Mouse (Mus musculus) neural tube, embryonic 11.5 days (tissue): Measurements from ENCODE around the gene Etl4. TPM values are rescaled to one million over a fixed set of nuclear protein-coding genes. Genes with fewer than 3 reads are reported as not detected.

Source experiments
- ATAC-seq: fragments of 200-750 bp; cut with Nextera tagmentation; 2 replicates; pipeline ENCODE4 v1.8.0; 2017; ENCODE audit warnings: moderate number of reproducible peaks, mild to moderate bottlenecking, moderate TSS enrichment, moderate library complexity; ENCODE audit not compliant: insufficient read depth, low FRiP score, low TSS enrichment
- DNase-seq: peaks from one replicate; pipeline ENCODE4 v3.0.0-alpha.2; 2015; ENCODE audit warnings: low spot score
- H3K27ac ChIP-seq: fragments of 300-500 bp; sonication (generic); 2 replicates; pipeline ENCODE4 v1.5.1; 2014; ENCODE audit warnings: low read depth, mild to moderate bottlenecking, low read length
- H3K27me3 ChIP-seq: fragments of 300-500 bp; sonication (generic); 2 replicates; pipeline ENCODE4 v1.6.1; 2014; ENCODE audit warnings: mild to moderate bottlenecking, low read length, mixed read lengths; ENCODE audit not compliant: control insufficient read depth, insufficient read depth
- H3K36me3 ChIP-seq: fragments of 300-500 bp; sonication (generic); 2 replicates; pipeline ENCODE4 v1.6.1; 2014; ENCODE audit warnings: mild to moderate bottlenecking, low read length, moderate library complexity, mixed read lengths; ENCODE audit not compliant: control insufficient read depth, insufficient read depth
- H3K4me1 ChIP-seq: fragments of 300-500 bp; sonication (generic); 2 replicates; pipeline ENCODE4 v1.6.1; 2014; ENCODE audit warnings: low read length, mixed read lengths; ENCODE audit not compliant: control insufficient read depth, insufficient read depth
- H3K4me2 ChIP-seq: fragments of 300-500 bp; sonication (generic); 2 replicates; pipeline ENCODE4 v1.6.1; 2014; ENCODE audit warnings: low read depth, mild to moderate bottlenecking, moderate library complexity
- H3K4me3 ChIP-seq: fragments of 300-500 bp; sonication (generic); 2 replicates; pipeline ENCODE4 v1.5.1; 2014; ENCODE audit warnings: low read depth, low read length
- H3K9ac ChIP-seq: fragments of 300-500 bp; sonication (generic); 2 replicates; pipeline ENCODE4 v1.6.1; 2014; ENCODE audit warnings: mild to moderate bottlenecking, low read length
- H3K9me3 ChIP-seq: fragments of 300-500 bp; sonication (generic); 2 replicates; pipeline ENCODE4 v1.6.1; 2016; ENCODE audit warnings: low read length; ENCODE audit not compliant: control insufficient read depth
- WGBS: fragments of 180-500 bp; shearing (Covaris S2); extraction: QIAGEN DNeasy Blood & Tissue Kit; methylation state at CpG from one replicate; pipeline ENCODE4 v1.1.7; 2014; 5-methylcytosine and 5-hydroxymethylcytosine counted together
- polyA plus RNA-seq: library from polyadenylated mRNA; unstranded; fragments of >200 nt; fragmentation: Nextera tagmentation; extraction: Ambion mirVana; gene quantifications from 2 replicates; pipeline ENCODE4 v1.2.1, GENCODE M21; 2014

The Etl4 gene
- polyA plus RNA-seq, 1 experiment from 2014 or later, result 19.9 TPM

DNA sequence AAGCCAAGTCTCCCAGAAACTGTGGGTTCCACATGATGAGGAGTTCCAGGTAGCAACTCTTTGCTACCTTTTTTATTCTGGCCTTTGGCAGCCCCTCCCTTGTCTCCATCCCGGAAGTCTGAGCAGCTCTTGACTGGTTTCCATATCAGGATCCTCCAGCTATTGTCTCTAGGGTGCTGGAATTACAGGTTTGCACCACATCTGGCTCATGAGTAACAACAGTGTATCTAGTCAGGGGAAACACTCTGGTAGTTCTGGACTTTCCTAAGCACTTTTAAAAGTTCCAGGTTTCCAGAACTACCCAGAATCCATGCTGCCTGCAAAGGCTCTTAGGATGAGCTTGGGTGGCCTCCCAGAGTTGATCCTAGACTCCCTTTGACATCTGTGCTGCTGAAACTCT is 640.4 kb downstream of the Etl4 start:
- Histone ChIP-seq H3K9ac (no peak overlapping the region), H3K9me3 (no peaks in the 10 kb centered on the region), H3K4me2 (no peak overlapping the region), H3K4me3 (no peak overlapping the region), H3K27ac (no peak overlapping the region), H3K36me3 (no peaks in the 10 kb centered on the region), H3K4me1 (peaks cover 12% of the 10 kb centered on the region), H3K27me3 (no peaks in the 10 kb centered on the region)
- DNase-seq (no peak), ATAC-seq (no peak)
- WGBS, result 75% methylated on average over 1 of the region's 1 CpGs

DNA sequence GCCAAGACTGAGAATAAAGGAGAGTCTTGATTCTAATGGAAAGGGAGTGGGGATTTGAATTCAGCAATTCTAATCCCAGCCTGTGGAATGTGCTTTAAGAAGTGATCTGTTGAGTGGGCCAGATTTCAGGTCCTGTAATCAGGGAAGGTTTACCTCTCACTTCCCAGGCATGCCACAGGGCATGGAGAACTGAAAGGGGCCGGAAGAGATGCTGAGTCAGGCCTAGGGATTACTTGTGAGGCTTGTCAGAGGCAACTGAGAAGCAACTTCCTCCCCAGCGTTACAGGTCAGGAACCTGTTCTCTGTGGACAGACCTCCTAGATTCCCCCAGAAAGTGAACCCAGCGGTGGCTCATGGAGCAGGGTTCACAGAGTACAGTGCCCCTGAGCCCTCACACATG is 646.1 kb downstream of the Etl4 start:
- no peaks in the 10 kb centered on the region for H3K27me3 ChIP-seq
- no peak for DNase-seq

DNA sequence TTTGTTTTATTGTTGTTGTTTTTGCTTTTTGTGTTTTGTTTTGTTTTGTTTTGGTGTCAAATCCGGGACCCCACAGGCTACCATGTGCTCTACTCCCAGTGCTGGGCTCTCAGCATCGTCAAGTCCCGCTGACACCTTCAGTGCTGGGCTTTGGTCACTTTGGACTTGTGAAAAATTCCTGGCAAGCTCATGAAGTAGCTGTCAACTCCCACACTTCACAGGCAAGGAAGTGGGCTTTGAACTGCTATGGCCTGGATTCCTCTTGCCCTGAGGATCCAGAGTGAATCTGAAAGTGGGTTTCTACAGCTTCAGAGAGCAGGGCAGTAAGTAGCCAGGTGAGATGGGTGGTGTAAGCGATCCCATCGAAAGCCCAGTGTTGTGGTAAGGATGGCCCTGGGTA is 649.5 kb downstream of the Etl4 start:
- H3K36me3 ChIP-seq, result no peaks in the 10 kb centered on the region
- no peaks in the 10 kb centered on the region for H3K27me3 ChIP-seq
- 70% methylated on average over 5 of the region's 5 CpGs for WGBS
- ATAC-seq (no peak), DNase-seq (no peak)
- H3K4me2 ChIP-seq, result no peak overlapping the region
- H3K4me1 ChIP-seq, result no peaks in the 10 kb centered on the region
- no peaks in the 10 kb centered on the region for H3K9me3 ChIP-seq
- H3K9ac ChIP-seq, result no peak overlapping the region
- no peak overlapping the region for H3K27ac ChIP-seq
- no peak overlapping the region for H3K4me3 ChIP-seq

More for the DNA sequence above, 646.1 kb downstream of the Etl4 start:
- Histone ChIP-seq H3K4me2 (no peak overlapping the region), H3K9me3 (no peaks in the 10 kb centered on the region), H3K36me3 (no peaks in the 10 kb centered on the region), H3K4me3 (no peak overlapping the region), H3K9ac (no peak overlapping the region), H3K27ac (no peak overlapping the region), H3K4me1 (no peaks in the 10 kb centered on the region)
- ATAC-seq, result no peak
- 83% methylated on average over 3 of the region's 3 CpGs for WGBS

DNA sequence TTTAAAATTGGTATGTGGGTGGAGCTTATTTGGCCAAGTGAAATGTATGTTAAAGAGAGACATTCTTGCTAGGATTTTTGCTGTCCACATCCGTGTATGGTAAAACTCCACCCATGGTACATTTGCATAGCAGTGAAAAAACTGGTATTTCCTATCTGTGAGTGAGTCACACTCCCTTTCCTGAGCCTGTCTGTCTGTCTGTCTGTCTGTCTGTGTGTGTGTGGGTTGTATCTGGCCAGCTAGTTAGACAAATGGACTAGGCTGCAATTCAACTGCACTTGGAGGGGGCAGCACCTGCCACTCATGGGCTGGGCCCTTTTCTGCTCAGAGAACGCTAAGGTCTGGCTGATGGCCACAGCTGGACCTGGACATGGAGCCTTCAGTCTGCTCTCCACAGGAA is 650.1 kb downstream of the Etl4 start:
- Histone ChIP-seq H3K36me3 (no peaks in the 10 kb centered on the region), H3K27ac (no peak overlapping the region), H3K27me3 (no peaks in the 10 kb centered on the region), H3K4me1 (no peaks in the 10 kb centered on the region), H3K9ac (no peak overlapping the region), H3K9me3 (no peaks in the 10 kb centered on the region), H3K4me2 (no peak overlapping the region), H3K4me3 (no peak overlapping the region)
- ATAC-seq (no peak), DNase-seq (no peak)
- WGBS, result 44% methylated on average over 2 of the region's 2 CpGs

DNA sequence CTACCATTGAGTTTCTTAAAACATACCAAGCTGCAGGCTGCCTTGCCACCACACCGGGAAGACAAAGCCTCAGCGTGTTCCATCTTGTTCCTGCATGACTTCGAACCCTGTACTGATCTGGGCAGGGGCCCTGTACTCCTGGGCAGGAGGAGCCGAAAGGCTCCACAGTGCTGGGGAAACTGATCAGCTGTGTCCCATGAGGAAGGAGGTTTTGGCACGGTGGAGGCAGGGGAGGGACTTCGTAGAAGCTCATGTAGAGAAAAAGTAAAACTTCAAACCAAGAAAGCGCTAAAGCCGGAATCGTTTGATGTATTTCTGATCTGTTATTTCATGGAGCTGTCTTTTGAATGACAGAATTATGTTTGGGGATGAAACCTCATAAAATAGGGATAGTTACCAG is 651.0 kb downstream of the Etl4 start:
- no peaks in the 10 kb centered on the region for H3K4me1 ChIP-seq
- no peak overlapping the region for H3K27ac ChIP-seq
- no peaks in the 10 kb centered on the region for H3K27me3 ChIP-seq
- no peak overlapping the region for H3K4me3 ChIP-seq
- H3K9me3 ChIP-seq, result no peaks in the 10 kb centered on the region
- WGBS, result 94% methylated on average over 9 of the region's 9 CpGs
- H3K9ac ChIP-seq, result no peak overlapping the region
- no peak overlapping the region for H3K4me2 ChIP-seq
- no peaks in the 10 kb centered on the region for H3K36me3 ChIP-seq
- ATAC-seq, result no peak
- no peak for DNase-seq

DNA sequence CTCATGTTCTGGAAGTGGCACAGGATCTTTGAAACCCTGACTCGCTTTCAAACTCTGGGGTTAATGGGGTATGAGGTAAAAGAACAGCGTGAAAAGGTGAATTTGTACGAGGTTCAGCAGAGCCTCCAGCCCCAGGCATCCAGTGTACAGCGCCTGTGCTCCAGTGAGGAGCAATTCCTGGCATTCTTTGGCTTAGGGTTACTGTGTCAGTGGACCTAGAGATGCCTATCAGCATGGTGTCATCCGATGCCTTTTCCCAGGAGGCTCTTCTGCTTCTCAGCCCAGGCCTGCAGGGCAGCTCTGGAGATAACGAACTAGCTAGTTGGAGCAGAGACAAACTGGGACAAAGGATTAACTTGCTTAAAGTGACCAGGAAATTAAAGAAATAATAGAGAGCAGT is 653.5 kb downstream of the Etl4 start:
- no peak overlapping the region for H3K4me3 ChIP-seq
- H3K4me2 ChIP-seq, result no peak overlapping the region
- no peaks in the 10 kb centered on the region for H3K4me1 ChIP-seq
- DNase-seq (no peak), ATAC-seq (no peak)
- 44% methylated on average over 6 of the region's 6 CpGs for WGBS
- H3K36me3 ChIP-seq, result no peaks in the 10 kb centered on the region
- no peaks in the 10 kb centered on the region for H3K27me3 ChIP-seq
- no peak overlapping the region for H3K9ac ChIP-seq
- no peaks in the 10 kb centered on the region for H3K9me3 ChIP-seq
- no peak overlapping the region for H3K27ac ChIP-seq

DNA sequence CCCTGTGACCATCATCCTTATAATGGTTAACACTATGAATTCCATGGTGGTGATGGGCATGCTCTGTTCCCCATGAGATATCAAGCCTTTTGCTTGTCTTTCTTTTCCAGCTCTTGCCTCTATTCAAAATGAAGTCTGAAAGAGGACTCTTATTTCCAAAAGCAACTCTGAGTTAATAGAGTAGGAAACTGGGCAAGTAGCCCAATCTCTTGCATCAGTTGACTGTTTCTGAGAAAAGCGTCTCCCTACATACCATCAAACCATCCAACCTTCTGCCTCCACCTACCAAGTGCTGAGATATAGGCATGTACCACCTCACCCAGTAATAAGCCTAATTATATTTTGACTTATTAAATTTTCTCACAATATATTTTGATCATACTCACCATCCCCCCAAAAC is 658.9 kb downstream of the Etl4 start:
- 94% methylated on average over 1 of the region's 1 CpGs for WGBS
- Histone ChIP-seq H3K4me1 (no peaks in the 10 kb centered on the region), H3K9ac (no peak overlapping the region), H3K9me3 (no peaks in the 10 kb centered on the region), H3K27me3 (no peaks in the 10 kb centered on the region), H3K36me3 (no peaks in the 10 kb centered on the region), H3K27ac (no peak overlapping the region), H3K4me2 (no peak overlapping the region), H3K4me3 (no peak overlapping the region)
- ATAC-seq (no peak), DNase-seq (no peak)

DNA sequence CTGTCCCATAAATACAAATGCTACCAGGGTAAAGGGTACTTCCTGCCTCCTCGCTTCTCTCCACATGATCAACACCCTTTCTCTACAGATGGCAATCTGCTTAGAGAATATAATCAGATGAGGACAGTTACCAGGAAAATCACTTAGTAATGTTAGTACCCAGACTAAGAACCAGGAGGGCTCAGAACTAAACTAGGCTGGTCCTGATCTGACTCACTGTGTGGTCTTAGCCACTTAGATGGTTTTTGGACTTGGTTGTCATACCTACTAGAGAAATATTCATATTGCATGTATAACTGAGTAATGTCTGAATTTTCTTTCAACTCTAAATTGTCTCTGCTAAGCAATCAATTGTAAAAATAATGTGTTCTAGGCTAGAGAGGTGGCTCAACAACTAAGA is 662.4 kb downstream of the Etl4 start:
- 88% methylated on average over 1 of the region's 1 CpGs for WGBS
- DNase-seq, result no peak
- H3K9me3 ChIP-seq, result no peaks in the 10 kb centered on the region
- ATAC-seq, result no peak
- no peak overlapping the region for H3K4me3 ChIP-seq
- H3K27ac ChIP-seq, result no peak overlapping the region
- H3K4me1 ChIP-seq, result no peaks in the 10 kb centered on the region
- no peak overlapping the region for H3K9ac ChIP-seq
- H3K36me3 ChIP-seq, result no peaks in the 10 kb centered on the region
- H3K4me2 ChIP-seq, result no peak overlapping the region
- H3K27me3 ChIP-seq, result no peaks in the 10 kb centered on the region

DNA sequence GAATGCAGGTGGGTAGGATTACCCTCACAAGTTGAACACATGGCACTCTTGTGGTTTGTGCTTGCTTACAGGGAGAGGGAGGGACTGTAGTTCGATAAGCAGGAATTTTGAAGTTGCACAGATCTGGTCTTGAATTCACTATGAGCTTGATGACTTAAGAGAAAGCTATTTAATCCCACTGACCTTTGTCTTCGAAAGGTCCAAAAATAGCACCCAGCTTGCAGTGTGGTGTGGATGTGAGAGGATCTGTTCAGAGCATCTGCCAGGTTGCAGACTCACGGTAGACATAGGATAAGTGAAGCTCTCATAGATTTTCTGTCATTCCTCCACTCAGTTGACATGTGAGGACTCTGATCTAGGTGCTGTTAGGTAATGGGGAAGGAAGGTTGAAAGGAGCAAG is 670.8 kb downstream of the Etl4 start:
- Histone ChIP-seq H3K9ac (no peak overlapping the region), H3K36me3 (no peaks in the 10 kb centered on the region), H3K9me3 (no peaks in the 10 kb centered on the region), H3K4me2 (no peak overlapping the region), H3K27me3 (no peaks in the 10 kb centered on the region), H3K27ac (no peak overlapping the region), H3K4me1 (no peaks in the 10 kb centered on the region), H3K4me3 (no peak overlapping the region)
- 88% methylated on average over 3 of the region's 3 CpGs for WGBS
- no peak for ATAC-seq
- DNase-seq, result no peak
